Mouse (Mus musculus): Measurements from ENCODE around the gene 2810408A11Rik. TPM values are rescaled to one million over a fixed set of nuclear protein-coding genes. Genes with fewer than 3 reads are reported as not detected.

2810408A11Rik gene
- total and polyA plus RNA-seq, 2 experiments from 2014 or later, result 3.9 to 6.3 TPM

DNA sequence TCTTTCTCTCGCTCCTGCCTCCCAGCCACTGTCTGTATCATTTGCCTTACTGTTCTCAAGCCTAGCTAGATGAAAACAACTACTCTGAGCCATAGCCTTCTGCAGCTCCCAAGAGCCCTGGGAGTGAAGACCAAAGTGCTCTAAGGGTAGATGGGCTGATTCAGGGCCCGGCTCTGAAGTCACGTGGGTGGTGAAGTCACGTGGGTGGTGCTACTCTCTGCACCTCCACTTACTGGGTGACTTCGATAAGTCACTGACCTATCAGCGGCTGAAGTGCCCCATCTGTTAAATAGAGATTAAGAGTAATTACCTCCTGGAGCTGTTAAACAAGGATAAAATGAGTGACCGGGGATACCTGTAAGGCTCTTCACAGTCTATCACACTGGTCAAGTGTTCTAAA is 46.8 kb downstream of the 2810408A11Rik start:
- TF ChIP-seq EP300 (IDR thresholded peaks at IDR 0.05; ENCODE audit: low read depth), result no peak
- TF ChIP-seq CTCF (IDR thresholded peaks at IDR 0.05; ENCODE audit: low read depth), result no peak
- H3K27me3 ChIP-seq (ENCODE audit: control insufficient read depth, insufficient read depth, low read length), result peaks cover 12% of the 10 kb centered on the region; the same call in 1 of the 2 replicates
- no peak for DNase-seq (ENCODE audit: low spot score)
- H3K4me1 ChIP-seq (ENCODE audit: control insufficient read depth, insufficient read depth), result 0 out of 2 replicates have a peak, but pooled peaks cover 2% of the 10 kb centered on the region
- no peak for ATAC-seq (ENCODE audit: insufficient read depth, low read depth)
- 40% methylated on average over 7 of the region's 7 CpGs for WGBS
- no peak overlapping the region for H3K4me3 ChIP-seq (ENCODE audit: low read depth, low read length)
- no peak overlapping the region for H3K4me2 ChIP-seq (ENCODE audit: low read depth, low read length)
- H3K9ac ChIP-seq (replicated peaks; ENCODE audit: low read depth, low read length), result no peak overlapping the region
- H3K27ac ChIP-seq (ENCODE audit: low read depth), result no peak overlapping the region
- H3K9me3 ChIP-seq (replicated peaks; ENCODE audit: control insufficient read depth, low read length), result no peaks in the 10 kb centered on the region
- peaks cover 32% of the 10 kb centered on the region for H3K36me3 ChIP-seq (replicated peaks; ENCODE audit: control insufficient read depth, insufficient read depth, low read length)

DNA sequence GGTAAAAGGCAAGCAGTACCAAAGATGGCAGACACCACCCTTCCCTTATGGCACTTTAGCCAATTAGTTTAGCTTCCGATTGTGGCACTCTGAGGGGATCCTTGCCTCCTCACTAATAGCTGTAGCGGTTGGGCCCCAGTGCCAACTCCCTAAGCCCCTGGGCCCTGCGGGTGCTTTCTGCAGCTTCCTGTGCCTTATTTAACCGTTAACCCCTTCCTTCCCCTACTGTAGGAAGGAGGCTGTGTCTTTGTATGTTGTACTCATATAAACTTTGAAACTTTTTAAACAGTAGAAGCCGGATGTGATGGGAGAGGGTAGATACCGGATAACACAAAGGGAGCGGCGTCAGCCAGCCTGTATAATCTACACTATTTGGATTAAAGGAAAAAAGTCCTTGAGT is 50.0 kb downstream of the 2810408A11Rik start:
- Histone ChIP-seq H3K4me3 (ENCODE audit: low read depth, low read length) (no peak overlapping the region), H3K27ac (ENCODE audit: low read depth) (no peak overlapping the region), H3K4me2 (ENCODE audit: low read depth, low read length) (no peak overlapping the region), H3K27me3 (ENCODE audit: control insufficient read depth, insufficient read depth, low read length) (no peaks in the 10 kb centered on the region), H3K4me1 (ENCODE audit: control insufficient read depth, insufficient read depth) (peaks cover 14% of the 10 kb centered on the region; the same call in 1 of the 2 replicates), H3K36me3 (replicated peaks; ENCODE audit: control insufficient read depth, insufficient read depth, low read length) (peaks cover 41% of the 10 kb centered on the region), H3K9me3 (replicated peaks; ENCODE audit: control insufficient read depth, low read length) (no peaks in the 10 kb centered on the region), H3K9ac (replicated peaks; ENCODE audit: low read depth, low read length) (no peak overlapping the region)
- ATAC-seq (ENCODE audit: insufficient read depth, low read depth) (no peak), DNase-seq (ENCODE audit: low spot score) (no peak)
- 71% methylated on average over 8 of the region's 8 CpGs for WGBS
- no peak for TF ChIP-seq EP300 (IDR thresholded peaks at IDR 0.05; ENCODE audit: low read depth)
- TF ChIP-seq CTCF (IDR thresholded peaks at IDR 0.05; ENCODE audit: low read depth), result no peak

DNA sequence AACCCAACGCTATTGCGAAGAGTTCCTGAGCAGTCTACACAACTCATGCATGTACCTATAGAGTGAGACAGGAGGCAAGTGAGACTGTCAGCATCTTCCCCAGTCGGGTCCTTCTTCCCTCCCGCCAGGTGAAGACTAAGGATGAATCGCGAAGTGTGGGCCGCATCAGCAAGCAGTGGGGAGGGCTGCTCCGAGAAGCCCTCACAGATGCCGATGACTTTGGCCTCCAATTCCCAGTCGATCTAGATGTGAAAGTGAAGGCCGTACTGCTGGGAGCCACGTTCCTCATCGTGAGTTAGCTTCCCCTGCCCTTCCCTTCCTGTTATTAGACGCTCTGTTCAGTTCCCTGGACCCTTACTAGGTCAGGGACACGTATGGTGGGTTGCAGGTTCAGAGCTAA is 50.9 kb downstream of the 2810408A11Rik start:
- H3K36me3 ChIP-seq (replicated peaks; ENCODE audit: control insufficient read depth, insufficient read depth, low read length), result peaks cover 41% of the 10 kb centered on the region
- H3K27ac ChIP-seq (ENCODE audit: low read depth), result no peak overlapping the region
- H3K4me3 ChIP-seq (ENCODE audit: low read depth, low read length), result no peak overlapping the region
- TF ChIP-seq CTCF (IDR thresholded peaks at IDR 0.05; ENCODE audit: low read depth) (no peak), EP300 (IDR thresholded peaks at IDR 0.05; ENCODE audit: low read depth) (no peak)
- ATAC-seq (ENCODE audit: insufficient read depth, low read depth) (no peak), DNase-seq (ENCODE audit: low spot score) (no peak)
- H3K4me2 ChIP-seq (ENCODE audit: low read depth, low read length), result no peak overlapping the region
- no peaks in the 10 kb centered on the region for H3K9me3 ChIP-seq (replicated peaks; ENCODE audit: control insufficient read depth, low read length)
- H3K27me3 ChIP-seq (ENCODE audit: control insufficient read depth, insufficient read depth, low read length), result no peaks in the 10 kb centered on the region
- WGBS, result 89% methylated on average over 15 of the region's 15 CpGs
- H3K4me1 ChIP-seq (ENCODE audit: control insufficient read depth, insufficient read depth), result peaks cover 20% of the 10 kb centered on the region; the same call in 1 of the 2 replicates
- no peak overlapping the region for H3K9ac ChIP-seq (replicated peaks; ENCODE audit: low read depth, low read length)

- no peak overlapping the region for H3K4me2 ChIP-seq (ENCODE audit: low read depth, low read length)
- no peak overlapping the region for H3K9ac ChIP-seq (replicated peaks; ENCODE audit: low read depth, low read length)
- WGBS, result 80% methylated on average over 9 of the region's 9 CpGs
- peak overlapping the region; percentile 56 for H3K27ac ChIP-seq (ENCODE audit: low read depth)
- DNase-seq (ENCODE audit: low spot score) (no peak), ATAC-seq (ENCODE audit: insufficient read depth, low read depth) (no peak)
- H3K9me3 ChIP-seq (replicated peaks; ENCODE audit: control insufficient read depth, low read length), result no peaks in the 10 kb centered on the region
- H3K4me1 ChIP-seq (ENCODE audit: control insufficient read depth, insufficient read depth), result peaks cover 20% of the 10 kb centered on the region; the same call in 1 of the 2 replicates
- H3K36me3 ChIP-seq (replicated peaks; ENCODE audit: control insufficient read depth, insufficient read depth, low read length), result peaks cover 41% of the 10 kb centered on the region
- TF ChIP-seq EP300 (IDR thresholded peaks at IDR 0.05; ENCODE audit: low read depth), result no peak
- TF ChIP-seq CTCF (IDR thresholded peaks at IDR 0.05; ENCODE audit: low read depth), result no peak
- no peak overlapping the region for H3K4me3 ChIP-seq (ENCODE audit: low read depth, low read length)
- H3K27me3 ChIP-seq (ENCODE audit: control insufficient read depth, insufficient read depth, low read length), result no peaks in the 10 kb centered on the region
Observed at GRCm38 (mm10) chr11:69849128-69849527, 51.7 kb downstream of the 2810408A11Rik start.

DNA sequence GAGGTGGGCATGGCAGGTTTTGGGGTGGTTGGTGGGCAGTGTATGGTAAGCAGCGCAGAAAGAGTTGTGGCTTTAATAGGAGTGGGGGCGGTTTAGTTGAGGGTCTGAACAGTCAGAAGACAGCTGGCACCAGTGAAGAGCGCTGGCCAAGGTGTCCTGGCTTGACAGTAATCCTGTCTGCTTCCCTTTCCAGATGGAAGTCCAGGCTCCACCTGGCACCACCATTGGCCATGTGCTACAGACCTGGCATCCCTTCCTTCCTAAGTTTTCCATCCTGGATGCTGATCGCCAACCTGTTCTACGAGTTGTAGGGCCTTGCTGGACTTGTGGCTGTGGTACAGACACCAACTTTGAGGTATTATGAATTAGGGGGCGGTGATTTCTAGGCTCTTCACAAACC is 52.8 kb downstream of the 2810408A11Rik start:
- Histone ChIP-seq H3K9ac (replicated peaks; ENCODE audit: low read depth, low read length) (no peak overlapping the region), H3K4me2 (ENCODE audit: low read depth, low read length) (no peak overlapping the region), H3K27me3 (ENCODE audit: control insufficient read depth, insufficient read depth, low read length) (no peaks in the 10 kb centered on the region), H3K36me3 (replicated peaks; ENCODE audit: control insufficient read depth, insufficient read depth, low read length) (peaks cover 41% of the 10 kb centered on the region), H3K27ac (ENCODE audit: low read depth) (no peak overlapping the region), H3K9me3 (replicated peaks; ENCODE audit: control insufficient read depth, low read length) (no peaks in the 10 kb centered on the region), H3K4me1 (ENCODE audit: control insufficient read depth, insufficient read depth) (peaks cover 20% of the 10 kb centered on the region; the same call in 1 of the 2 replicates), H3K4me3 (ENCODE audit: low read depth, low read length) (no peak overlapping the region)
- DNase-seq (ENCODE audit: low spot score) (no peak), ATAC-seq (ENCODE audit: insufficient read depth, low read depth) (no peak)
- 95% methylated on average over 6 of the region's 6 CpGs for WGBS
- no peak for TF ChIP-seq CTCF (IDR thresholded peaks at IDR 0.05; ENCODE audit: low read depth)
- no peak for TF ChIP-seq EP300 (IDR thresholded peaks at IDR 0.05; ENCODE audit: low read depth)

Small RNA genes within 50 kb of the gene (microRNA-seq; reads per million reads assigned to microRNA genes)
- gene Mir6924, result not detected

Other genes starting within 250 kb of the 2810408A11Rik start
Only the 30 nearest of the 40 such genes appear.
- 13.4 and 15.6 TPM in 2 replicates for gene Polr2a, start 142.3 kb downstream of the 2810408A11Rik start, total RNA-seq (2014; rRNA removed; ENCODE audit: low replicate concordance)
- 6.2 and 6.6 TPM in 2 replicates for gene Polr2a, start 142.3 kb downstream of the 2810408A11Rik start, polyA plus RNA-seq (2015; fragmentation: Nextera tagmentation; extraction: Ambion mirVana)
- gene Slc35g3, start 139.0 kb downstream of the 2810408A11Rik start, total RNA-seq (2014; rRNA removed; ENCODE audit: low replicate concordance), result not detected in 2 replicates
- 0.18 TPM in 1 of 2 replicates, not detected in the other for gene Slc35g3, start 139.0 kb downstream of the 2810408A11Rik start, polyA plus RNA-seq (2015; fragmentation: Nextera tagmentation; extraction: Ambion mirVana)
- 21.2 and 28.7 TPM in 2 replicates for gene Zbtb4, start 135.1 kb downstream of the 2810408A11Rik start, total RNA-seq (2014; rRNA removed; ENCODE audit: low replicate concordance)
- 2.6 and 2.9 TPM in 2 replicates for gene Zbtb4, start 135.1 kb downstream of the 2810408A11Rik start, polyA plus RNA-seq (2015; fragmentation: Nextera tagmentation; extraction: Ambion mirVana)
- 2.5 and 11.2 TPM in 2 replicates for gene Chrnb1, start 105.0 kb downstream of the 2810408A11Rik start, total RNA-seq (2014; rRNA removed; ENCODE audit: low replicate concordance)
- 2.7 and 3.1 TPM in 2 replicates for gene Chrnb1, start 105.0 kb downstream of the 2810408A11Rik start, polyA plus RNA-seq (2015; fragmentation: Nextera tagmentation; extraction: Ambion mirVana)
- gene Fgf11, start 99.1 kb downstream of the 2810408A11Rik start, total RNA-seq (2014; rRNA removed; ENCODE audit: low replicate concordance), result 5.3 and 5.7 TPM in 2 replicates
- 0.75 and 1.0 TPM in 2 replicates for gene Fgf11, start 99.1 kb downstream of the 2810408A11Rik start, polyA plus RNA-seq (2015; fragmentation: Nextera tagmentation; extraction: Ambion mirVana)
- gene Tmem102, start 95.4 kb downstream of the 2810408A11Rik start, total RNA-seq (2014; rRNA removed; ENCODE audit: low replicate concordance), result 0.43 and 2.7 TPM in 2 replicates
- gene Tmem102, start 95.4 kb downstream of the 2810408A11Rik start, polyA plus RNA-seq (2015; fragmentation: Nextera tagmentation; extraction: Ambion mirVana), result 2.6 TPM in 2 replicates
- not detected in 2 replicates for gene Gm39566, start 85.7 kb downstream of the 2810408A11Rik start, total RNA-seq (2014; rRNA removed; ENCODE audit: low replicate concordance)
- not detected in 2 replicates for gene Gm39566, start 85.7 kb downstream of the 2810408A11Rik start, polyA plus RNA-seq (2015; fragmentation: Nextera tagmentation; extraction: Ambion mirVana)
- not detected in 2 replicates for gene Spem2, start 82.5 kb downstream of the 2810408A11Rik start, total RNA-seq (2014; rRNA removed; ENCODE audit: low replicate concordance)
- gene Spem2, start 82.5 kb downstream of the 2810408A11Rik start, polyA plus RNA-seq (2015; fragmentation: Nextera tagmentation; extraction: Ambion mirVana), result not detected in 2 replicates
- not detected in 2 replicates for gene Spem1, start 78.8 kb downstream of the 2810408A11Rik start, total RNA-seq (2014; rRNA removed; ENCODE audit: low replicate concordance)
- not detected in 2 replicates for gene Spem1, start 78.8 kb downstream of the 2810408A11Rik start, polyA plus RNA-seq (2015; fragmentation: Nextera tagmentation; extraction: Ambion mirVana)
- gene Nlgn2, start 63.2 kb downstream of the 2810408A11Rik start, total RNA-seq (2014; rRNA removed; ENCODE audit: low replicate concordance), result 4.5 and 10.1 TPM in 2 replicates
- 0.89 TPM in 2 replicates for gene Nlgn2, start 63.2 kb downstream of the 2810408A11Rik start, polyA plus RNA-seq (2015; fragmentation: Nextera tagmentation; extraction: Ambion mirVana)
- 78.5 and 169 TPM in 2 replicates for gene Tmem256, start 62.5 kb downstream of the 2810408A11Rik start, total RNA-seq (2014; rRNA removed; ENCODE audit: low replicate concordance)
- 411 and 424 TPM in 2 replicates for gene Tmem256, start 62.5 kb downstream of the 2810408A11Rik start, polyA plus RNA-seq (2015; fragmentation: Nextera tagmentation; extraction: Ambion mirVana)
- gene Plscr3, start 54.6 kb downstream of the 2810408A11Rik start, total RNA-seq (2014; rRNA removed; ENCODE audit: low replicate concordance), result 50.9 and 64.0 TPM in 2 replicates
- gene Plscr3, start 54.6 kb downstream of the 2810408A11Rik start, polyA plus RNA-seq (2015; fragmentation: Nextera tagmentation; extraction: Ambion mirVana), result 60.5 and 62.3 TPM in 2 replicates
- gene Tnk1, start 42.3 kb downstream of the 2810408A11Rik start, total RNA-seq (2014; rRNA removed; ENCODE audit: low replicate concordance), result 0.50 TPM in 1 of 2 replicates, not detected in the other
- not detected in 2 replicates for gene Tnk1, start 42.3 kb downstream of the 2810408A11Rik start, polyA plus RNA-seq (2015; fragmentation: Nextera tagmentation; extraction: Ambion mirVana)
- not detected in 2 replicates for gene Tmem95, start 23.0 kb downstream of the 2810408A11Rik start, total RNA-seq (2014; rRNA removed; ENCODE audit: low replicate concordance)
- gene Tmem95, start 23.0 kb downstream of the 2810408A11Rik start, polyA plus RNA-seq (2015; fragmentation: Nextera tagmentation; extraction: Ambion mirVana), result not detected in 2 replicates
- 2.3 and 9.4 TPM in 2 replicates for gene Kctd11, start 19.6 kb downstream of the 2810408A11Rik start, total RNA-seq (2014; rRNA removed; ENCODE audit: low replicate concordance)
- 1.9 and 2.3 TPM in 2 replicates for gene Kctd11, start 19.6 kb downstream of the 2810408A11Rik start, polyA plus RNA-seq (2015; fragmentation: Nextera tagmentation; extraction: Ambion mirVana)
- 2.5 and 9.7 TPM in 2 replicates for gene Acap1, start 5.4 kb downstream of the 2810408A11Rik start, total RNA-seq (2014; rRNA removed; ENCODE audit: low replicate concordance)
- gene Acap1, start 5.4 kb downstream of the 2810408A11Rik start, polyA plus RNA-seq (2015; fragmentation: Nextera tagmentation; extraction: Ambion mirVana), result 2.5 TPM in 2 replicates
- 39.2 and 59.5 TPM in 2 replicates for gene Neurl4, start 85 bp upstream of the 2810408A11Rik start, total RNA-seq (2014; rRNA removed; ENCODE audit: low replicate concordance)
- 3.6 and 4.5 TPM in 2 replicates for gene Neurl4, start 85 bp upstream of the 2810408A11Rik start, polyA plus RNA-seq (2015; fragmentation: Nextera tagmentation; extraction: Ambion mirVana)
- gene Gps2, start 12.9 kb upstream of the 2810408A11Rik start, total RNA-seq (2014; rRNA removed; ENCODE audit: low replicate concordance), result 48.6 and 72.4 TPM in 2 replicates
- gene Gps2, start 12.9 kb upstream of the 2810408A11Rik start, polyA plus RNA-seq (2015; fragmentation: Nextera tagmentation; extraction: Ambion mirVana), result 37.1 and 38.1 TPM in 2 replicates
- gene Eif5a, start 21.0 kb upstream of the 2810408A11Rik start, total RNA-seq (2014; rRNA removed; ENCODE audit: low replicate concordance), result 469 and 504 TPM in 2 replicates
- gene Eif5a, start 21.0 kb upstream of the 2810408A11Rik start, polyA plus RNA-seq (2015; fragmentation: Nextera tagmentation; extraction: Ambion mirVana), result 961 and 973 TPM in 2 replicates
- 16.0 and 25.6 TPM in 2 replicates for gene Ybx2, start 34.8 kb upstream of the 2810408A11Rik start, total RNA-seq (2014; rRNA removed; ENCODE audit: low replicate concordance)
- gene Ybx2, start 34.8 kb upstream of the 2810408A11Rik start, polyA plus RNA-seq (2015; fragmentation: Nextera tagmentation; extraction: Ambion mirVana), result 4.9 and 7.9 TPM in 2 replicates
- gene Slc2a4, start 47.2 kb upstream of the 2810408A11Rik start, total RNA-seq (2014; rRNA removed; ENCODE audit: low replicate concordance), result 235 and 267 TPM in 2 replicates
- 89.2 and 89.7 TPM in 2 replicates for gene Slc2a4, start 47.2 kb upstream of the 2810408A11Rik start, polyA plus RNA-seq (2015; fragmentation: Nextera tagmentation; extraction: Ambion mirVana)
- gene Cldn7, start 63.8 kb upstream of the 2810408A11Rik start, total RNA-seq (2014; rRNA removed; ENCODE audit: low replicate concordance), result 0.93 TPM in 1 of 2 replicates, not detected in the other
- gene Cldn7, start 63.8 kb upstream of the 2810408A11Rik start, polyA plus RNA-seq (2015; fragmentation: Nextera tagmentation; extraction: Ambion mirVana), result 0.64 and 1.8 TPM in 2 replicates
- 43.0 and 45.6 TPM in 2 replicates for gene Ctdnep1, start 80.2 kb upstream of the 2810408A11Rik start, total RNA-seq (2014; rRNA removed; ENCODE audit: low replicate concordance)
- 24.8 and 25.5 TPM in 2 replicates for gene Ctdnep1, start 80.2 kb upstream of the 2810408A11Rik start, polyA plus RNA-seq (2015; fragmentation: Nextera tagmentation; extraction: Ambion mirVana)
- 77.7 and 108 TPM in 2 replicates for gene Elp5, start 81.5 kb upstream of the 2810408A11Rik start, total RNA-seq (2014; rRNA removed; ENCODE audit: low replicate concordance)
- 89.8 and 96.1 TPM in 2 replicates for gene Elp5, start 81.5 kb upstream of the 2810408A11Rik start, polyA plus RNA-seq (2015; fragmentation: Nextera tagmentation; extraction: Ambion mirVana)
- gene Gabarap, start 90.2 kb upstream of the 2810408A11Rik start, total RNA-seq (2014; rRNA removed; ENCODE audit: low replicate concordance), result 208 and 305 TPM in 2 replicates
- gene Gabarap, start 90.2 kb upstream of the 2810408A11Rik start, polyA plus RNA-seq (2015; fragmentation: Nextera tagmentation; extraction: Ambion mirVana), result 472 and 510 TPM in 2 replicates
- 27.4 and 54.8 TPM in 2 replicates for gene Phf23, start 94.8 kb upstream of the 2810408A11Rik start, total RNA-seq (2014; rRNA removed; ENCODE audit: low replicate concordance)
- 30.3 and 34.2 TPM in 2 replicates for gene Phf23, start 94.8 kb upstream of the 2810408A11Rik start, polyA plus RNA-seq (2015; fragmentation: Nextera tagmentation; extraction: Ambion mirVana)
- gene Dvl2, start 99.6 kb upstream of the 2810408A11Rik start, total RNA-seq (2014; rRNA removed; ENCODE audit: low replicate concordance), result 10.8 TPM in 2 replicates
- 6.5 and 7.5 TPM in 2 replicates for gene Dvl2, start 99.6 kb upstream of the 2810408A11Rik start, polyA plus RNA-seq (2015; fragmentation: Nextera tagmentation; extraction: Ambion mirVana)
- gene Acadvl, start 114.4 kb upstream of the 2810408A11Rik start, total RNA-seq (2014; rRNA removed; ENCODE audit: low replicate concordance), result 378 and 469 TPM in 2 replicates
- gene Acadvl, start 114.4 kb upstream of the 2810408A11Rik start, polyA plus RNA-seq (2015; fragmentation: Nextera tagmentation; extraction: Ambion mirVana), result 815 and 873 TPM in 2 replicates
- 3.4 and 10.3 TPM in 2 replicates for gene Dlg4, start 116.0 kb upstream of the 2810408A11Rik start, total RNA-seq (2014; rRNA removed; ENCODE audit: low replicate concordance)
- 2.2 TPM in 2 replicates for gene Dlg4, start 116.0 kb upstream of the 2810408A11Rik start, polyA plus RNA-seq (2015; fragmentation: Nextera tagmentation; extraction: Ambion mirVana)
- gene Asgr1, start 153.1 kb upstream of the 2810408A11Rik start, total RNA-seq (2014; rRNA removed; ENCODE audit: low replicate concordance), result not detected in 2 replicates
- gene Asgr1, start 153.1 kb upstream of the 2810408A11Rik start, polyA plus RNA-seq (2015; fragmentation: Nextera tagmentation; extraction: Ambion mirVana), result not detected in 2 replicates